Mouse (Mus musculus): ENCODE data around the gene Nmur1. TPM values are rescaled to one million over a fixed set of nuclear protein-coding genes. Genes with fewer than 3 reads are reported as not detected.

Nmur1 gene
- polyA plus RNA-seq, 2 experiments from 2014 or later: 1.5 to 4.0 TPM

Other genes starting within 250 kb of the Nmur1 start
- not detected for gene B3gnt7, start 123.4 kb downstream of the Nmur1 start, polyA plus RNA-seq (2017; shearing (Covaris generic))
- gene Ncl, start 66.8 kb downstream of the Nmur1 start, polyA plus RNA-seq (2017; shearing (Covaris generic)): 100 to 1,000 TPM; 304 to 334 TPM
- not detected for gene Tex44, start 101 bp upstream of the Nmur1 start, polyA plus RNA-seq (2017; shearing (Covaris generic))
- gene Ptma, start 100.5 kb upstream of the Nmur1 start, polyA plus RNA-seq (2017; shearing (Covaris generic)): 1,000 to 10,000 TPM; 2,790 to 2,877 TPM
- 10 to 100 TPM; 12.6 to 16.4 TPM for gene Pde6d, start 156.4 kb upstream of the Nmur1 start, polyA plus RNA-seq (2017; shearing (Covaris generic))
- gene Cops7b, start 156.7 kb upstream of the Nmur1 start, polyA plus RNA-seq (2017; shearing (Covaris generic)): 10 to 100 TPM; 16.9 to 20.0 TPM
- gene Nppc, start 244.3 kb upstream of the Nmur1 start, polyA plus RNA-seq (2017; shearing (Covaris generic)): not detected